Mouse (Mus musculus): ENCODE measurements at regions not wholly inside any gene's neighbourhood (a gene's known extent, or its start where the extent isn't known, plus 50 kb on each side); places are given as distances from the start of the nearest gene placed in this dataset.

- H3K9me3 ChIP-seq (replicated peaks): no peaks in the 10 kb centered on the region
- H3K27me3 ChIP-seq: no peaks in the 10 kb centered on the region
- ATAC-seq (ENCODE audit: low FRiP score): no peak
- 90% methylated on average over 3 of the region's 3 CpGs for WGBS
- H3K27ac ChIP-seq: no peak overlapping the region
- peaks cover 4% of the 10 kb centered on the region; the same call in 1 of the 2 replicates for H3K4me1 ChIP-seq
- H3K36me3 ChIP-seq: no peaks in the 10 kb centered on the region
- no peak overlapping the region for H3K4me3 ChIP-seq
- no peak overlapping the region for H3K9ac ChIP-seq
- no peak overlapping the region for H3K4me2 ChIP-seq (replicated peaks)
Observed at GRCm38 (mm10) chr2:138046918-138047317, 209.4 kb upstream of the Btbd3 start.

DNA sequence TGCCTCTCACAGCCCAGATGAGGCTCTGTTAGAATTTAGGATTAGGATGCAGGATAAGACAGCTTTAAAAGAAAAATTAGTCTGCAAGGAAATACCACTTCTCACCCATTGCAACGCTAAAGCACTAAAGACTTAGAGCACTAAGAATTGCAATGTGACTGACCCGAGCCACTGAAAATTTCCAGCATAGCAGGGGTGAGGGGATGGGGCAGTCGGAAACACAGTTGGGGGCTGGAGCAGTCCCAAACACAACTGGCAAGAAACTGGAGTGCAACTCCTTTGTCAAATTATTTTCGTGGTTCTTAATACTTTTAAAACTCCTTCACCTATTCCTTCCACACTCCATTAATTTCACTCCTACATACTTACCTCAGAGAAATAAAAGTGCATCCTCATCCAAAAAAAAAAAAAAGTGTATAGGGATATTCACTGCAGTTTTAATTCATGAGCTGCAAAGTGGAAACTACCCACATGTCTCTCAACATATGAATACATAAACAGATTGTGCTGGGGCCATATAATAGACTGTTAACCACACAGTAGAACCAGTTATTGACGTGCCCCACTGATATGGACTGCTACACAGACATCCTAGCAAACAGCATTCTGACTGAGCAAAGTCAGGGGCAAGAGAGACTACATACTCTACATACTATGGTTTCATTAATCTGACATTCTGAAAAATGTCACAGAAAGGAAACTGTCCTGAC lies 210.3 kb upstream of the Btbd3 start:
- H3K4me1 ChIP-seq: peaks cover 4% of the 10 kb centered on the region; the same call in 1 of the 2 replicates
- H3K4me2 ChIP-seq (replicated peaks): no peak overlapping the region
- H3K9ac ChIP-seq: no peak overlapping the region
- H3K9me3 ChIP-seq (replicated peaks): no peaks in the 10 kb centered on the region
- ATAC-seq (ENCODE audit: low FRiP score): no peak
- H3K27ac ChIP-seq: no peak overlapping the region
- no peaks in the 10 kb centered on the region for H3K27me3 ChIP-seq
- H3K36me3 ChIP-seq: no peaks in the 10 kb centered on the region
- 42% methylated on average over 5 of the region's 5 CpGs for WGBS
- no peak overlapping the region for H3K4me3 ChIP-seq

GRCm38 (mm10) chr2:138040706-138041105 lies 215.7 kb upstream of the Btbd3 start:
- no peaks in the 10 kb centered on the region for H3K36me3 ChIP-seq
- no peaks in the 10 kb centered on the region for H3K4me1 ChIP-seq
- no peak for ATAC-seq (ENCODE audit: low FRiP score)
- no peak overlapping the region for H3K4me2 ChIP-seq (replicated peaks)
- H3K9ac ChIP-seq: no peak overlapping the region
- 85% methylated on average over 6 of the region's 6 CpGs for WGBS
- H3K27ac ChIP-seq: no peak overlapping the region
- H3K4me3 ChIP-seq: no peak overlapping the region
- H3K27me3 ChIP-seq: no peaks in the 10 kb centered on the region
- no peaks in the 10 kb centered on the region for H3K9me3 ChIP-seq (replicated peaks)

DNA sequence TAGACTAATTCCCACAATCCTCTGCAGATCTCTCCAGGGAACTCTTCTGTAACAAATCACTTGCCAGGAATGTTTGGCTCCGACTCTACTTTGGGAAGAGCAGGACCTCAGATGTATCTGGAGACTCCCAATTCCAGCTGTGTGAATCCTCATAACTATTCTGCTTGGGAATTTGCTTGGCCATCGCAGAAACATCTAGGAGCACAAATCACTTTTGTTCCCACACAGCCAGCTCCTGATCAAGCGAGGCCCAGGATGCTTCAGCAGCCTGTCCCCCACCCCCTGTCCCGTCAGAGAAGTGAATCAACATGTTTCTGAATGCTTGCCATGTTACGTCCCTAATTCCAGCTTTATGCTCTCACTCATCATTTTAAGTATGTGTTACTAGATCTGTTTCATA lies 216.1 kb upstream of the Btbd3 start:
- Histone ChIP-seq H3K4me1 (no peaks in the 10 kb centered on the region), H3K4me3 (no peak overlapping the region), H3K9me3 (replicated peaks) (no peaks in the 10 kb centered on the region), H3K27ac (no peak overlapping the region), H3K4me2 (replicated peaks) (no peak overlapping the region), H3K36me3 (no peaks in the 10 kb centered on the region), H3K9ac (no peak overlapping the region), H3K27me3 (no peaks in the 10 kb centered on the region)
- 83% methylated on average over 5 of the region's 5 CpGs for WGBS
- ATAC-seq (ENCODE audit: low FRiP score): no peak

DNA sequence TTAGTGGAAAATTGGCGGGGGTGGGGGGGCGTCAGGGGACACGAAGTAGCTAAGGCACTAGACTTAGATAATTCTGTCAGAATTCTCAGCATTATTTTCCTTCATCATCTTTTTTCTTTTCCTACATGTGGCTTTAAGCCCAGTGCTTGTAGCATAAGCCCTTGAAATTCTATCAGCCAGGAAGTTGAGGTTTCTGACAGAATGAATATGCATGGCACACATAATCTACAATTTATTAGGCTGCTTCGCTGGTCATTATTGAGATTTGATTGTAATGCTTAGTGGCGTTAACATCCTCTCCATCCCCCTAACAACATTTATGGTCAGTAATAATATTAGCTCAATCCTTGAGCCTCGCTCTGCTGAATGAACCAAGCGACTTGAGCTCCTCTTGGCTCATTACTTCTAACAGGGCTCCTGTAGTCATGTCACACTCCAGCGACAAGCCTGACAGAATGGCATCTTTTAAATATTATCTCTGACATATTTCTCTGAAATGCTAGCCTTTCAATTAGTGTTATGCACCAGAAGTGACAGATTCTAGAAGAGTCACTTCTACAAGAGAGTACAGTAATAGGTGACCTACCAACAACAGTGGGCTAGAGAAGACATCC lies 222.1 kb upstream of the Btbd3 start:
- Histone ChIP-seq H3K36me3 (no peaks in the 10 kb centered on the region), H3K27me3 (no peaks in the 10 kb centered on the region), H3K4me3 (no peak overlapping the region), H3K27ac (peak overlapping the region; percentile 30; the same call in 1 of the 2 replicates), H3K4me2 (replicated peaks) (no peak overlapping the region), H3K9me3 (replicated peaks) (no peaks in the 10 kb centered on the region), H3K4me1 (no peaks in the 10 kb centered on the region), H3K9ac (no peak overlapping the region)
- ATAC-seq (ENCODE audit: low FRiP score): peak; percentile 48
- 84% methylated on average over 8 of the region's 8 CpGs for WGBS

DNA sequence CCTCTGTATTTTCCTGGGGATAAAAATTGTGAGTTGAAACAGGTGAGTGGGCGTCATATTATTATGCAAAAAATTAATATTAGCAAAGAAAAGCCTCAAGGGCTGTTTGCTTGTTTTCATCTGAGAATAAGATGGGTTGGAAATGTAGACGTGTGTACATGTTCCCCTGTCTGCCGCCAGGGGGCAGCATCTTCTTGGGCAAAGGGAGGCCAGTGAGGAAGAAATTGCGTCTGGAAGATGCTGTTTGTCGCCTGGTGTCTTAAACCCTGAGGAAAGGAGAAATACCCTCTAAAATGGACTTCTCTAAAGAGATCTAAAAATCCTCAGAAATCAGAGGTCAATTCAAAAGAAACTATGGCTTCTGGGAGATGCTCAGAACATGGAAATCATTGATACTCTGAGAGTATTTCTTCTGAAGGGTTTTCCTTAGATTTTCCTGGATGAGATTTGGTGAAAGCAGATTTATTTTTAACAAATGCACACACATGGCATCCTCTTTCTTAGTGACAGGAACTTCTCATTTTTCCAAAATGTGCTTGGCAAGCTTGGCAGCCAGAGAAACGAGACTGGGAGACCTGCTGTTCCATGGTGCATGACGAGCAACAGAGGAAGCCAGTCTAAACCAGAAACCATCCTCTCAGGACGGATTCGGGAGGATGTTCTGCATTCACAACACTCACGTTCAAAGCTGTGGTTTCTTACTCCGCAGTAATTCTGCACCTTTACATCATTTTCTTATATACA lies 222.8 kb upstream of the Btbd3 start:
- Histone ChIP-seq H3K9ac (no peak overlapping the region), H3K27me3 (no peaks in the 10 kb centered on the region), H3K9me3 (replicated peaks) (no peaks in the 10 kb centered on the region), H3K4me2 (replicated peaks) (no peak overlapping the region), H3K27ac (0 out of 2 replicates have a peak overlapping the region, but pooled peaks have one; percentile 30), H3K36me3 (no peaks in the 10 kb centered on the region), H3K4me3 (no peak overlapping the region), H3K4me1 (no peaks in the 10 kb centered on the region)
- ATAC-seq (ENCODE audit: low FRiP score): peak; percentile 63; the same call in 1 of the 2 replicates
- 40% methylated on average over 11 of the region's 11 CpGs for WGBS

- H3K4me3 ChIP-seq: no peak overlapping the region
- no peak overlapping the region for H3K4me2 ChIP-seq (replicated peaks)
- H3K27ac ChIP-seq: no peak overlapping the region
- H3K9me3 ChIP-seq (replicated peaks): no peaks in the 10 kb centered on the region
- ATAC-seq (ENCODE audit: low FRiP score): no peak
- H3K27me3 ChIP-seq: no peaks in the 10 kb centered on the region
- H3K4me1 ChIP-seq: no peaks in the 10 kb centered on the region
- WGBS: 98% methylated on average over 1 of the region's 1 CpGs
- H3K9ac ChIP-seq: no peak overlapping the region
- no peaks in the 10 kb centered on the region for H3K36me3 ChIP-seq
Observed at GRCm38 (mm10) chr2:138027411-138027810, 229.0 kb upstream of the Btbd3 start.

DNA sequence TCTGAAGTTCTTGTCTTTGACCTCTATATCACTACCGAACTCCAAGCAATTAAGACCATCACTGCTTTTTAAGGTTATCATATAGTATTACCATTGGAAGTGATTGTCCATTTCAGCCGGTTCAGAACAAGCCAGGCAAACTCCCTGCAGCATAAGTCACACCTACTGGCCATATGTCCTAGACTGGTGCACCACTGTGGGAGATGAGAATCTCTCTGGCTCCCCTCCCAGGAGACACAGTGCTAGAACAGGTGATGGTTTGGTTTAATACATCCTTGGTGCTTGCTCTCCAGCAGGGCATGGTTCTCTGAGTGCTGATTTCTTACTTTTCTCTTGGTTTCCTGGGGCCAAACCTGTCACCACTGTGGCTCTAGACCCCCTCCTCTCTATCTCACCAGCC lies 232.8 kb upstream of the Btbd3 start:
- 88% methylated on average over 2 of the region's 2 CpGs for WGBS
- no peaks in the 10 kb centered on the region for H3K27me3 ChIP-seq
- no peaks in the 10 kb centered on the region for H3K9me3 ChIP-seq (replicated peaks)
- ATAC-seq (ENCODE audit: low FRiP score): no peak
- no peaks in the 10 kb centered on the region for H3K36me3 ChIP-seq
- no peak overlapping the region for H3K4me3 ChIP-seq
- no peaks in the 10 kb centered on the region for H3K4me1 ChIP-seq
- no peak overlapping the region for H3K4me2 ChIP-seq (replicated peaks)
- no peak overlapping the region for H3K9ac ChIP-seq
- H3K27ac ChIP-seq: no peak overlapping the region

- H3K4me1 ChIP-seq: no peaks in the 10 kb centered on the region
- no peaks in the 10 kb centered on the region for H3K9me3 ChIP-seq (replicated peaks)
- 47% methylated on average over 3 of the region's 3 CpGs for WGBS
- H3K4me2 ChIP-seq (replicated peaks): no peak overlapping the region
- no peak overlapping the region for H3K9ac ChIP-seq
- ATAC-seq (ENCODE audit: low FRiP score): no peak
- H3K36me3 ChIP-seq: no peaks in the 10 kb centered on the region
- H3K27me3 ChIP-seq: no peaks in the 10 kb centered on the region
- no peak overlapping the region for H3K4me3 ChIP-seq
- no peak overlapping the region for H3K27ac ChIP-seq
Observed at GRCm38 (mm10) chr2:137981766-137982165, 274.6 kb upstream of the Btbd3 start.

DNA sequence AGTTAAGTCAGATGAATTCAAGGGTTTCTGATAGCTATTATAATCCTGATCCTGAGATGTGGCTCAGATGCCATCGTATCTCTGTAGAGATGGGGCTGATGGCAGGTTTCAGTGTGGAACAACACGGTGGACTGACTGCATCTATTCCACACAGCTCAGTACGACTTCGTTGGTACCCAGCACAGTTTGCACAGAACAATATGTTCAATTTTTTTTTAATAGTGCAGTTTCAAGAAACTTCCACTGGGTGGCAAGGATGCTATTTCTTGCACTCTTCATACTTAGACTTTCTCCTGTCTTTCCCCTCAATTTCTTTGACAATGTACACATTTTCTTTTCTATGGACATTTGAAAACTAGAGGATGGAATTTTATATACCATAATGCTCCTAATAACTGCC lies 278.6 kb upstream of the Btbd3 start:
- Histone ChIP-seq H3K4me2 (replicated peaks) (no peak overlapping the region), H3K27ac (no peak overlapping the region), H3K4me1 (no peaks in the 10 kb centered on the region), H3K9ac (no peak overlapping the region), H3K9me3 (replicated peaks) (no peaks in the 10 kb centered on the region), H3K27me3 (no peaks in the 10 kb centered on the region), H3K4me3 (no peak overlapping the region), H3K36me3 (no peaks in the 10 kb centered on the region)
- 45% methylated on average over 4 of the region's 4 CpGs for WGBS
- ATAC-seq (ENCODE audit: low FRiP score): no peak

GRCm38 (mm10) chr2:137974651-137975050 lies 281.7 kb upstream of the Btbd3 start:
- no peak overlapping the region for H3K27ac ChIP-seq
- no peaks in the 10 kb centered on the region for H3K9me3 ChIP-seq (replicated peaks)
- no peaks in the 10 kb centered on the region for H3K4me1 ChIP-seq
- WGBS: 81% methylated on average over 3 of the region's 3 CpGs
- H3K27me3 ChIP-seq: no peaks in the 10 kb centered on the region
- H3K4me2 ChIP-seq (replicated peaks): no peak overlapping the region
- no peak overlapping the region for H3K4me3 ChIP-seq
- no peak for ATAC-seq (ENCODE audit: low FRiP score)
- H3K9ac ChIP-seq: no peak overlapping the region
- no peaks in the 10 kb centered on the region for H3K36me3 ChIP-seq

DNA sequence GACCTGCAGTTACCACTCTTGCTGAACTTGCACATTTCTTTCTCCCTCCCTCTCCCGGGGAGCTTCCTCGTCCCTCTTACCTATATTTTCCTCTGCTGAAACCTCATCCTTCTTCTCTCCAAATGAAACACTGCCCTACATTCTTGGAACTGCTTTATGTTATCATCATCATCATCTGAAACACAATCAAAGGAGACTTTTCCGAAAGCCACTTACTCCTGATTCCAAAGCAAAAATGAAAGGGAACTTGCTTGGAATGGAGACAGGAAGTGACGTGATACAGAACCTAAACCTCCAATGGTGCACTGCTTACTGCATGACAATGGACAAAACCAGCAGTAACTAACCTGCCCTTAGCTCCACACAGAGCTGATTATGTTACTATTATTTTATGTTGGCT lies 287.2 kb upstream of the Btbd3 start:
- Histone ChIP-seq H3K4me1 (no peaks in the 10 kb centered on the region), H3K9me3 (replicated peaks) (no peaks in the 10 kb centered on the region), H3K27ac (no peak overlapping the region), H3K9ac (no peak overlapping the region), H3K36me3 (no peaks in the 10 kb centered on the region), H3K4me3 (no peak overlapping the region), H3K4me2 (replicated peaks) (no peak overlapping the region), H3K27me3 (no peaks in the 10 kb centered on the region)
- WGBS: 71% methylated on average over 4 of the region's 4 CpGs
- ATAC-seq (ENCODE audit: low FRiP score): no peak
